ENCODE assay signal across 12 mouse cellular contexts in genomic region chr8:108788156-108788761, GRCm38 (mm10).
DNase-seq lines count a peak whose midpoint lies in the region; ATAC-seq lines count a peak whose summit lies in the region.
"Had no signal": no experiment of that assay in that cellular context is flagged by ENCODE, and none has a peak within 500 bp of the region (broad histone marks: within the 10 kb centered on the region; RNA-seq: fewer than 3 reads in every experiment).

No protein-coding gene starts in this region.

- no peak overlapping the region; the same call in 1 of the 2 replicates for H3K27ac ChIP-seq in kidney, embryonic 16.5 days (ENCODE audit: low read length)
- peak overlapping the region; percentile 58; the same call in 1 of the 2 replicates for H3K27ac ChIP-seq in forebrain, embryonic 15.5 days (replicated peaks)
- peak overlapping the region; percentile 36; the same call in 1 of the 2 replicates for H3K27ac ChIP-seq in limb, embryonic 10.5 days
- H3K27ac ChIP-seq in neural tube, embryonic 15.5 days (replicated peaks): no peak overlapping the region
- no peak overlapping the region for H3K27ac ChIP-seq in intestine, embryonic 16.5 days (ENCODE audit: low read length)

- peaks cover 25% of the 10 kb centered on the region for H3K4me1 ChIP-seq in kidney, embryonic 16.5 days (ENCODE audit: insufficient read depth, low read length)
- H3K4me1 ChIP-seq in forebrain, embryonic 15.5 days: peaks cover 41% of the 10 kb centered on the region
- H3K4me1 ChIP-seq in limb, embryonic 10.5 days: peaks cover 50% of the 10 kb centered on the region
- peaks cover 33% of the 10 kb centered on the region for H3K4me1 ChIP-seq in neural tube, embryonic 15.5 days
- H3K4me1 ChIP-seq in intestine, embryonic 16.5 days (ENCODE audit: control insufficient read depth, insufficient read depth, low read length): peaks cover 24% of the 10 kb centered on the region

- no peak; the same call in 1 of the 2 replicates for ATAC-seq in kidney, embryonic 16.5 days (ENCODE audit: low FRiP score, low TSS enrichment)
- peak; percentile 87 for ATAC-seq in forebrain, embryonic 15.5 days (replicated peaks)
- ATAC-seq in neural tube, embryonic 15.5 days (ENCODE audit: low FRiP score): peak; percentile 48; the same call in 1 of the 2 replicates
- ATAC-seq in intestine, embryonic 16.5 days: no peak

- WGBS in kidney, embryonic 16.5 days: 23% methylated on average over 6 of the region's 6 CpGs
- WGBS in forebrain, embryonic 15.5 days: 7% methylated on average over 6 of the region's 6 CpGs
- WGBS in limb, embryonic 10.5 days: 43% methylated on average over 6 of the region's 6 CpGs
- WGBS in neural tube, embryonic 15.5 days: 22% methylated on average over 6 of the region's 6 CpGs
- 41% methylated on average over 6 of the region's 6 CpGs for WGBS in intestine, embryonic 16.5 days

- H3K4me2 ChIP-seq in kidney, embryonic 16.5 days (replicated peaks; ENCODE audit: low read depth, low read length): peak overlapping the region; percentile 17
- H3K4me2 ChIP-seq in forebrain, embryonic 15.5 days (replicated peaks): peak overlapping the region; percentile 14; the same call in 1 of the 2 replicates
- H3K4me2 ChIP-seq in neural tube, embryonic 15.5 days: peak overlapping the region; percentile 15
- H3K4me2 ChIP-seq in intestine, embryonic 16.5 days (ENCODE audit: low read depth, low read length): no peak overlapping the region

- DNase-seq in kidney, postnatal 25 days: no peak
- DNase-seq in limb, embryonic 10.5 days (ENCODE audit: low spot score): no peak
- DNase-seq in cerebellum, adult 9-11 months: no peak
- no peak for DNase-seq in adrenal gland, adult 2 months
- DNase-seq: cerebellum, postnatal 25 days; heart, adult 11 months; lung, embryonic 14.5 days; right cerebral cortex, postnatal 14 days had no signal

- H3K27me3 ChIP-seq in kidney, embryonic 16.5 days (ENCODE audit: insufficient read depth, low read length): no peaks in the 10 kb centered on the region
- peaks cover 50% of the 10 kb centered on the region for H3K27me3 ChIP-seq in forebrain, embryonic 15.5 days
- H3K27me3 ChIP-seq in limb, embryonic 10.5 days (ENCODE audit: low read depth, poor library complexity, severe bottlenecking): no peaks in the 10 kb centered on the region
- peaks cover 4% of the 10 kb centered on the region; the same call in 1 of the 2 replicates for H3K27me3 ChIP-seq in neural tube, embryonic 15.5 days (replicated peaks)
- H3K27me3 ChIP-seq in intestine, embryonic 16.5 days (replicated peaks; ENCODE audit: control insufficient read depth, insufficient read depth, low read length): no peaks in the 10 kb centered on the region

- H3K4me3 ChIP-seq in kidney, embryonic 16.5 days (ENCODE audit: low read length): no peak overlapping the region
- no peak overlapping the region for H3K4me3 ChIP-seq in forebrain, embryonic 15.5 days
- no peak overlapping the region for H3K4me3 ChIP-seq in limb, embryonic 10.5 days
- no peak overlapping the region for H3K4me3 ChIP-seq in neural tube, embryonic 15.5 days (replicated peaks)
- H3K4me3 ChIP-seq in intestine, embryonic 16.5 days (ENCODE audit: low read length): no peak overlapping the region

- peaks cover 14% of the 10 kb centered on the region for H3K36me3 ChIP-seq in kidney, embryonic 16.5 days (ENCODE audit: insufficient read depth, low read length)
- H3K36me3 ChIP-seq in forebrain, embryonic 15.5 days: peaks cover 10% of the 10 kb centered on the region; the same call in 1 of the 2 replicates
- H3K36me3 ChIP-seq in limb, embryonic 10.5 days: peaks cover 28% of the 10 kb centered on the region
- peaks cover 11% of the 10 kb centered on the region for H3K36me3 ChIP-seq in neural tube, embryonic 15.5 days
- H3K36me3 ChIP-seq in intestine, embryonic 16.5 days (ENCODE audit: control insufficient read depth, insufficient read depth, low read length): peaks cover 12% of the 10 kb centered on the region

- H3K9me3 ChIP-seq in kidney, embryonic 16.5 days (ENCODE audit: low read length): peaks cover 12% of the 10 kb centered on the region
- H3K9me3 ChIP-seq in forebrain, embryonic 15.5 days: no peaks in the 10 kb centered on the region
- peaks cover 9% of the 10 kb centered on the region for H3K9me3 ChIP-seq in limb, embryonic 10.5 days (replicated peaks)
- no peaks in the 10 kb centered on the region for H3K9me3 ChIP-seq in neural tube, embryonic 15.5 days (replicated peaks)
- H3K9me3 ChIP-seq in intestine, embryonic 16.5 days (ENCODE audit: control insufficient read depth, low read length): peaks cover 9% of the 10 kb centered on the region; the same call in 1 of the 2 replicates

- no peak overlapping the region for H3K9ac ChIP-seq in kidney, embryonic 16.5 days (replicated peaks; ENCODE audit: low read length)
- no peak overlapping the region for H3K9ac ChIP-seq in forebrain, embryonic 15.5 days (replicated peaks)
- H3K9ac ChIP-seq in neural tube, embryonic 15.5 days (replicated peaks): no peak overlapping the region
- no peak overlapping the region for H3K9ac ChIP-seq in intestine, embryonic 16.5 days (ENCODE audit: low read depth, low read length)
- H3K9ac ChIP-seq: lung, embryonic 14.5 days had no signal

Comparison
In these comparisons a context has a peak if more than half of its experiments do, and no peak if none do; other contexts are left out.
1. ATAC-seq: peak in forebrain, embryonic 15.5 days (single experiment) and neural tube, embryonic 15.5 days (single experiment); none in kidney, embryonic 16.5 days (single experiment) and intestine, embryonic 16.5 days (single experiment).
2. H3K27ac ChIP-seq: peak in forebrain, embryonic 15.5 days (single experiment) and limb, embryonic 10.5 days (single experiment); none in kidney, embryonic 16.5 days (single experiment), neural tube, embryonic 15.5 days (single experiment) and intestine, embryonic 16.5 days (single experiment).